Mouse (Mus musculus): Measurements from ENCODE around the gene Ldlrad1.

GRCm38 (mm10) chr4:107183203-107183602 lies 25.8 kb upstream of the Ldlrad1 start:
- TF ChIP-seq EP300 (IDR thresholded peaks at IDR 0.05; ENCODE audit: low read depth), result no peak
- no peak for TF ChIP-seq CTCF (IDR thresholded peaks at IDR 0.05; ENCODE audit: low read depth)

All from liver, embryonic 14.5 days (tissue).